Mouse (Mus musculus) CH12.LX (cell line): ENCODE data around the gene Tpp2. TPM values are rescaled to one million over a fixed set of nuclear protein-coding genes. Genes with fewer than 3 reads are reported as not detected.

Source experiments
- DNase-seq: peaks from one replicate; pipeline ENCODE4 v3.0.0-alpha.2; 2013; ENCODE audit errors: extremely low read depth
- H3K27ac ChIP-seq: 2 replicates; pipeline ENCODE4 v1.5.1; 2012; ENCODE audit warnings: low read depth, mild to moderate bottlenecking, control low read depth, moderate library complexity; ENCODE audit not compliant: insufficient read depth
- H3K27me3 ChIP-seq: replicated peaks from 2 replicates; pipeline ENCODE3; 2012; ENCODE audit warnings: inconsistent platforms
- H3K36me3 ChIP-seq, 2 experiments: replicated peaks in 1 of 2; 2 replicates each; pipeline versions ENCODE3 to v1.6.1; 2012; ENCODE audit warnings: inconsistent platforms in 1 of 2, low read length in 1 of 2, mild to moderate bottlenecking in 1 of 2, mixed read lengths in 1 of 2, moderate library complexity in 1 of 2; ENCODE audit not compliant: control insufficient read depth in 1 of 2, insufficient read depth in 1 of 2
- H3K4me1 ChIP-seq, 2 experiments: 2 replicates each; pipeline ENCODE4 v1.6.1; 2012; ENCODE audit warnings: inconsistent platforms in 1 of 2, moderate library complexity in 1 of 2; ENCODE audit not compliant: insufficient read depth in 2 of 2, control insufficient read depth in 1 of 2
- H3K4me2 ChIP-seq: 2 replicates; pipeline ENCODE4 v1.6.1; 2012; ENCODE audit warnings: low read depth, mild to moderate bottlenecking, control low read depth; ENCODE audit not compliant: poor library complexity, insufficient read depth, severe bottlenecking
- H3K4me3 ChIP-seq, 3 experiments: fragments of 150-350 bp in 1 of 3; sonication (generic) in 1 of 3; replicated peaks in 1 of 3; 2 replicates each; pipeline versions ENCODE3 to v1.5.1; 2011 to 2012; ENCODE audit warnings: low read depth in 2 of 3, low read length in 2 of 3, mild to moderate bottlenecking in 2 of 3, moderate library complexity in 2 of 3, control low read depth in 1 of 3, improper control_type of control experiment in 1 of 3, inconsistent platforms in 1 of 3, mixed read lengths in 1 of 3; ENCODE audit not compliant: poor library complexity in 1 of 3
- H3K79me2 ChIP-seq: replicated peaks from 2 replicates; pipeline ENCODE4 v1.6.1; 2012; ENCODE audit warnings: mild to moderate bottlenecking, moderate library complexity; ENCODE audit not compliant: control insufficient read depth, poor library complexity, insufficient read depth, severe bottlenecking; ENCODE audit errors: extremely low read depth
- H3K9ac ChIP-seq: 2 replicates; pipeline ENCODE4 v1.6.1; 2012; ENCODE audit warnings: low read depth, mild to moderate bottlenecking, control low read depth, moderate library complexity; ENCODE audit not compliant: insufficient read depth
- H3K9me3 ChIP-seq: replicated peaks from 2 replicates; pipeline ENCODE3; 2012; ENCODE audit warnings: low read length, inconsistent platforms, mixed read lengths
- BHLHE40 ChIP-seq: IDR thresholded peaks from 2 replicates; pipeline ENCODE4 v1.6.1; 2011; ENCODE audit warnings: mild to moderate bottlenecking, low read depth, low read length, improper control_type of control experiment
- CHD2 ChIP-seq: IDR thresholded peaks from 2 replicates; pipeline ENCODE4 v1.6.1; 2011; ENCODE audit warnings: low read length, improper control_type of control experiment
- ELF1 ChIP-seq: IDR thresholded peaks from 2 replicates; pipeline ENCODE4 v1.6.1; 2014; ENCODE audit warnings: low read depth, mild to moderate bottlenecking, inconsistent platforms, low read length, improper control_type of control experiment
- GABPA ChIP-seq: IDR thresholded peaks from 2 replicates; pipeline ENCODE4 v1.6.1; 2012; ENCODE audit warnings: low read depth, low read length, improper control_type of control experiment, inconsistent platforms; ENCODE audit not compliant: insufficient replicate concordance
- IRF4 ChIP-seq: IDR thresholded peaks from 2 replicates; pipeline ENCODE4 v1.6.1; 2014; ENCODE audit warnings: low read depth, mild to moderate bottlenecking, inconsistent platforms, low read length, improper control_type of control experiment
- JUND ChIP-seq: conservative IDR thresholded peaks from 2 replicates; pipeline ENCODE4 v1.6.1; 2011; ENCODE audit warnings: low read depth, low read length, improper control_type of control experiment
- MEF2A ChIP-seq: IDR thresholded peaks from 2 replicates; pipeline ENCODE4 v1.6.1; 2014; ENCODE audit warnings: low read depth, mild to moderate bottlenecking, inconsistent platforms, low read length, improper control_type of control experiment, borderline replicate concordance
- MXI1 ChIP-seq: IDR thresholded peaks from 2 replicates; pipeline ENCODE4 v1.6.1; 2011; ENCODE audit warnings: mild to moderate bottlenecking, low read depth, low read length, improper control_type of control experiment
- MYC ChIP-seq: IDR thresholded peaks from 2 replicates; pipeline ENCODE4 v1.6.1; 2011; ENCODE audit warnings: low read depth, mild to moderate bottlenecking, improper control_type of control experiment, low read length
- NELFE ChIP-seq: IDR thresholded peaks from 2 replicates; pipeline ENCODE4 v1.6.1; 2011; ENCODE audit warnings: low read depth, low read length, improper control_type of control experiment
- RAD21 ChIP-seq: IDR thresholded peaks from 2 replicates; pipeline ENCODE4 v1.6.1; 2011; ENCODE audit warnings: low read depth, mild to moderate bottlenecking, low read length, improper control_type of control experiment, moderate library complexity
- SMC3 ChIP-seq: IDR thresholded peaks from 2 replicates; pipeline ENCODE4 v1.6.1; 2011; ENCODE audit warnings: low read depth, low read length, improper control_type of control experiment
- TBP ChIP-seq: conservative IDR thresholded peaks from 2 replicates; pipeline ENCODE4 v1.6.1; 2011; ENCODE audit warnings: low read depth, low read length, improper control_type of control experiment
- USF2 ChIP-seq: conservative IDR thresholded peaks from 2 replicates; pipeline ENCODE4 v1.6.1; 2011; ENCODE audit warnings: low read depth, low read length, improper control_type of control experiment
- ZKSCAN1 ChIP-seq: IDR thresholded peaks from 2 replicates; pipeline ENCODE4 v1.6.1; 2012; ENCODE audit warnings: low read depth, inconsistent platforms, low read length, improper control_type of control experiment, borderline replicate concordance
- ZNF384 ChIP-seq: IDR thresholded peaks from 2 replicates; pipeline ENCODE4 v1.6.1; 2012; ENCODE audit warnings: low read depth, low read length, improper control_type of control experiment, inconsistent platforms
- dilution Hi-C: fragments of 300-500 bp; cut with MboI; formaldehyde crosslinking; loops from 2 replicates; pipeline ENCODE4 v1.14.3; 2020; ENCODE audit warnings: low sequenced_read_pairs; ENCODE audit not compliant: extremely low pct_unique_long_range_greater_than_20kb, extremely low pct_ligation_motif_present
- in situ Hi-C: fragments of 300-500 bp; cut with MboI; formaldehyde crosslinking; loops from 3 replicates; pipeline ENCODE4 v1.14.3; 2019; ENCODE audit warnings: low sequenced_read_pairs, low pct_ligation_motif_present, low pct_unique_long_range_greater_than_20kb, mixed read lengths
- polyA plus RNA-seq: library from polyadenylated mRNA; unstranded; fragments of >175 nt; gene quantifications from 2 replicates; pipeline ENCODE4 v1.2.1, GENCODE M21; 2012; ENCODE audit warnings: low read depth; ENCODE audit not compliant: insufficient read length
- total RNA-seq, 2 experiments: library from RNA; depleted of rRNA; stranded (reverse); fragments of 300-350 nt in 1 of 2; fragments of >200 nt in 1 of 2; gene quantifications; 2 replicates each; pipeline ENCODE4 v1.2.3; 2012 to 2014

Tpp2 gene
- total and polyA plus RNA-seq, 3 experiments, result 35.4 to 52.5 (median 50.4) TPM

GRCm38 (mm10) chr1:44022656-44023055, 89.2 kb downstream of the Tpp2 start:
- no peak overlapping the region for H3K4me2 ChIP-seq
- no peak overlapping the region for H3K9ac ChIP-seq
- no peaks in the 10 kb centered on the region for H3K79me2 ChIP-seq
- H3K4me3 ChIP-seq, result no peak overlapping the region
- H3K27ac ChIP-seq, result no peak overlapping the region
- H3K36me3 ChIP-seq, result no peaks in the 10 kb centered on the region
- in situ Hi-C loops, result no loop called here
- H3K9me3 ChIP-seq, result no peaks in the 10 kb centered on the region
- TF ChIP-seq MEF2A (no peak), BHLHE40 (no peak), USF2 (no peak), IRF4 (no peak), CHD2 (no peak), JUND (no peak), ELF1 (no peak), RAD21 (no peak), GABPA (no peak)
- TF ChIP-seq, all 38 proteins: peak for 0
- no peak for DNase-seq
- H3K27me3 ChIP-seq, result peaks cover 1% of the 10 kb centered on the region
- dilution Hi-C loops, result no loop called here
- H3K4me1 ChIP-seq, result no peaks in the 10 kb centered on the region

- no peaks in the 10 kb centered on the region for H3K27me3 ChIP-seq
- H3K79me2 ChIP-seq, result no peaks in the 10 kb centered on the region
- H3K4me3 ChIP-seq, result no peak overlapping the region
- no peaks in the 10 kb centered on the region for H3K9me3 ChIP-seq
- H3K9ac ChIP-seq, result no peak overlapping the region
- no peak for DNase-seq
- in situ Hi-C loops, result loop anchor here (25.0 kb wide), 1 partner anchor 265 kb away; no protein-coding TSS in a partner anchor
- H3K4me1 ChIP-seq, result no peaks in the 10 kb centered on the region
- TF ChIP-seq ZNF384 (no peak), MEF2A (no peak), MYC (no peak), JUND (no peak), SMC3 (no peak), RAD21 (no peak), MXI1 (no peak), NELFE (no peak), IRF4 (no peak), TBP (no peak), ZKSCAN1 (no peak)
- TF ChIP-seq, all 38 proteins: peak for 0
- Histone ChIP-seq H3K36me3 (no peaks in the 10 kb centered on the region), H3K4me2 (no peak overlapping the region), H3K27ac (no peak overlapping the region)
- dilution Hi-C loops, result no loop called here
Measured at GRCm38 (mm10) chr1:44027651-44028050, 94.2 kb downstream of the Tpp2 start.
